Mouse (Mus musculus) bone marrow, adult 2 months (tissue): ENCODE data around the gene Klhl32. TPM values are rescaled to one million over a fixed set of nuclear protein-coding genes. Genes with fewer than 3 reads are reported as not detected.
"Not testable (repeated sequence)": the region's sequence is repeated elsewhere in the genome, so short reads cannot be mapped to it uniquely, and the experiment has no call there.

Experiments
- H3K27ac ChIP-seq: fragments of 200-500 bp; 2 replicates; pipeline ENCODE4 v1.5.1; 2012; ENCODE audit warnings: low read depth, mild to moderate bottlenecking, control low read depth, inconsistent platforms, low read length; ENCODE audit not compliant: control insufficient read depth, poor library complexity, insufficient read depth
- H3K4me1 ChIP-seq: fragments of 200-500 bp; 2 replicates; pipeline ENCODE4 v1.6.1; 2011; ENCODE audit warnings: low read length; ENCODE audit not compliant: control insufficient read depth, insufficient read depth
- H3K4me3 ChIP-seq: fragments of 200-500 bp; replicated peaks from 2 replicates; pipeline ENCODE3; 2011; ENCODE audit warnings: mild to moderate bottlenecking, low read depth, low read length, control low read depth; ENCODE audit not compliant: control insufficient read depth
- CTCF ChIP-seq: fragments of 200-500 bp; IDR thresholded peaks from 2 replicates; pipeline ENCODE4 v1.5.1; 2011; ENCODE audit warnings: low read length, control low read depth; ENCODE audit not compliant: control insufficient read depth, insufficient read depth
- POLR2A ChIP-seq: fragments of 200-500 bp; IDR thresholded peaks from 2 replicates; pipeline ENCODE4 v1.6.1; 2011; ENCODE audit warnings: low read depth, mild to moderate bottlenecking, control low read depth, low read length, borderline replicate concordance; ENCODE audit not compliant: control insufficient read depth
- WGBS: fragments of 180-500 bp; shearing (Covaris S2); methylation state at CpG from one replicate; pipeline ENCODE4 v1.1.7; 2018; 5-methylcytosine and 5-hydroxymethylcytosine counted together
- polyA plus RNA-seq: library from polyadenylated mRNA; stranded (reverse); fragments of >200 nt; gene quantifications from 2 replicates; pipeline ENCODE4 v1.2.4, GENCODE M21; 2011; ENCODE audit warnings: low replicate concordance; ENCODE audit not compliant: missing spikeins, insufficient read depth, insufficient read length

Gene Klhl32
- 0.42 TPM in 1 of 2 replicates, not detected in the other for polyA plus RNA-seq

DNA sequence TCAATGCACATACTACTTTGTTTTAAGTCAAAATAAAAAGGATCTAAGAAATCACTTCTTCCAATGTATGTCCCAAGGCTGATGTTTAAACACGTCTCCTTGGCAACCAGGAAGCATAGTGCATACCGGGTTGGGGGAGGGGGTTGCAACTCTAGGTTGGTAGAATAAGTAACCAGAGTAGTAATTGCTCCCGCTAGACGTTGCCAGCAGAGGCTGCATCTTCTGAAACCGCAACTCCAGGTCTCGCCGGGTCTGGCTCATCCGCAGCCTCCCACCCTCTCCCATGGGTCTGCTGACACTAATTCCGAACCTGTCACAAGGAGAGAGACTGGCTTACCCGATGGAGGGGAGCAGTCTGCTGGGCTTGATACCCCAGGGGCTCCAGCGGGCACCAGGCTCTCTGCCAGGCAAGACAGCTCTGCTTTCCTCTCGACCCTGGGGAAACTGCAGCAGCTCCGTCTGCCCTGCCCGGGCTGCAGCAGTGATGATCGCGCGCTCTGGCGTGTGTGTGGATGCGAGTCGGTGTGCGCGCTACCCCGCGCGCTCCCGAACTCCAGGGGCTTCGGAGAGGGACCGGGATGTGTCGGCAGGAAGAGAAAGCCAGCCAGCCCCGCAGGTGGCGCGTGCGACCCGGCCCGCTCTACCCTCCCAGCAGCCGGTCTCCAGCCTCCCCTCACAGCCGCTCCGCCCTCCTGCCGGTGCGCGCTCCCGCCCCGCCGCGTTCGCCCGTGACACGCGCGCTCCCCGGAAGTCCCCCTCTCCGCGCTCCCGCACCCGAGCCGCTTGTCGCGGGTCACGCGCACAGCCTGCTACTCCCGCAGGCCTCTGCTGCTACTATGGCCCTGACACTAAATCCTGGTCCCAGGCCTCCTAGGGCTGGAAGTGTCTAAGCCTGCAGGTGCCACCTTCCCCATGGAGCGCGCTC is at the start of gene Klhl32:
Klhl32 (minus strand) TSS at position 724 of the 925 bp plus-strand sequence.
- Histone ChIP-seq H3K4me3 (no peak within 1 kb of the TSS), H3K4me1 (no peaks in the 10 kb centered on the region; the same call in 1 of the 2 replicates), H3K27ac (no peak within 1 kb of the TSS; the same call in 1 of the 2 replicates)
- TF ChIP-seq CTCF, result no peak
- TF ChIP-seq POLR2A, result no peak
- 2% methylated on average over 63 of the region's 63 CpGs for WGBS

DNA sequence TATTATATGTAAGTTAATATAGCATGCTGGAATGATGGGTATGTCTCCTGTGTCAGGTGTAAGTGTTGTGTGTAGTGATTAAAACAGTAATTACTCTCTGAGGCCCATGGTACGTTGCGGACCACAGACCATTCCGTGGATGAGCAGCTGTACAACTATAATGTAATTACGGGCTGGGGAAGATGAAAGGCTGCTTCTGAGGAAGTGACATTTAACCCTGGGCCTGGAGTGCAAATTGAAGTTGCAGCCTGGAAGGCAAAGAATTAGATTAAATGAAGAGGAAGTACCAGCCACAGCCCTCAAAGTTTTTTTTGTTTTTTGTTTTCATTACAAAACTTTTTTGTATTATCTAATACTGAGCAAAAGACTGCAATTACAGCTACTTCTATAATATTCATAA is 48.2 kb upstream of the Klhl32 start:
- H3K4me3 ChIP-seq, result no peak overlapping the region
- no peak for TF ChIP-seq POLR2A
- TF ChIP-seq CTCF, result no peak
- H3K27ac ChIP-seq, result no peak overlapping the region
- 25% methylated on average over 4 of the region's 4 CpGs for WGBS
- no peaks in the 10 kb centered on the region; the same call in 1 of the 2 replicates for H3K4me1 ChIP-seq

DNA sequence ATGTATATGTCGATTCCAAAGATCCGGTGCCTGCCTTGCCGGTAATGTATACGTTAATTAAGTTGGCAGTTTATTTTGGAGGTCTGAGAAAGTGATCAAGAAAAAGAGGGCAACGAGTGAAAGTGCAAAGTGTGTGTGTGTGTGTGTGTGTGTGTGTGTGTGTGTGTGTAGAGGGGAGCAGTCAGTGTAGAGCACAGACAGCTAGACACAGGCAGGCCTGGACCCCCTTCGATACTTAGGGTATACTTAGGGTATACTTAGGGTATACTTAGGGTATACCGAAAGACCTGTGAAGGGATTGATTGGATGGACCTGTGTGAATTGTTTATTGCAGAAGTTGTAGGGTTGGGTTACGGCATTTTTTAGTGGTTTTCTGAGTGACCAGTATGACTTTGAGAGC is 47.7 kb upstream of the Klhl32 start:
- 20% methylated on average over 8 of the region's 8 CpGs for WGBS
- no peak for TF ChIP-seq POLR2A
- H3K4me3 ChIP-seq, result peak overlapping the region; percentile 67
- no peak overlapping the region for H3K27ac ChIP-seq
- no peaks in the 10 kb centered on the region; the same call in 1 of the 2 replicates for H3K4me1 ChIP-seq

DNA sequence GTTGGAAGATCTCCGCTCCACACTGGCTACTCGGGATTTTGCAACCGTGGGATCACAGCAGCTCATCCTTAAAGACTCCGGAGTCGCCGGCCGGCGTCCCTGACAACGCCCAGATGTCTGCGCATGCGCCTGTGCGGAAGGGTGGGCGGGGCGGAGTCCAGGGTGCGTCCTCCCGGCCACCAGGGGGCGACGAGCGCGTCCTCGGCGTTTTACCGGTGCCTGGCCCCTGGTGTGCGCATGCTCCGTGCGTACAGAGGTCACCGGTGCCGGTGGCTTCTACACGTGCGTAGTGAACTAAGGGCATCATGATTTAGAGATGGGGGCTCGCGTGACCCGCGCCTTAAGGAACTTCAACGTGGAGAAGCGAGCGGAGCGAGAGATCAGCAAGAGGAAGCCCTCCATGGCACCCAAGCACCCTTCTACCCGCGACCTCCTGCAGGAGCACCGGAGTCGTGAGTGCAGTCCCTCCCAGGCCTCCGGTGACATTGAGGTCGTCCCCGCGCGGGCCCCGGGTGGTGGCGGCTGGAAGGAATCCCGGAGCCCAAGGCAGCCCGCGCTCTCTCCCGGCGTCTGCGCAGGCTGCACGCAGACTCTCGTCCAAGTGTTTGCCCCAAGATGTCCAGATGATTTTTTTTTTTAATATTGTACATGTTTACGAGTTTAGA is 47.1 kb upstream of the Klhl32 start, which contains the start of gene Ndufaf4:
Ndufaf4 (plus strand) TSS at position 233 of the 665 bp plus-strand sequence.
- peak; percentile 52; the same call in 1 of the 2 replicates for TF ChIP-seq POLR2A
- peak; percentile 91 for TF ChIP-seq CTCF
- Histone ChIP-seq H3K27ac (no peak within 1 kb of the TSS; the same call in 1 of the 2 replicates), H3K4me1 (no peaks in the 10 kb centered on the region; the same call in 1 of the 2 replicates), H3K4me3 (peak within 1 kb of the TSS; percentile 79)
- under 1% methylated on average over 58 of the region's 58 CpGs for WGBS

DNA sequence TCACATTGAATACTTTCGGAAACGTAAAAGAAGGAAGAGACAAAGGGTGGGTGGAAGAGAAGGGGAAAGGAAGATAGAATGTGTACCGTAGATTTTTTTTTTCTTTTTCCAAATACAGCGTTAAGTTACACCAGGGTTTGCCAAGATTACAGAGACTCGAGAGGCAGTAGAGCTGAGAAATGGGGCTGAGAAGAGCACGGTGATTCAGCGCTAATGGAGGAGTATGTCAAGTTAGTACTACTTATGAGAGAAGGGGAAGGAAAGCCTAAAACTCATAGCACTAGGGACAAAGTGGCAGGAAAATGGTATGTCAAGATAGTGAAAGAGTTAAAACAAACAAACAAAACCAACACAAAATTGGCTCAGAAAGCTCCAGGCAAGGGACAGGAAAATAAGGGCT is 46.4 kb upstream of the Klhl32 start:
- no peak for TF ChIP-seq POLR2A
- TF ChIP-seq CTCF, result no peak
- WGBS, result 6% methylated on average over 7 of the region's 7 CpGs

DNA sequence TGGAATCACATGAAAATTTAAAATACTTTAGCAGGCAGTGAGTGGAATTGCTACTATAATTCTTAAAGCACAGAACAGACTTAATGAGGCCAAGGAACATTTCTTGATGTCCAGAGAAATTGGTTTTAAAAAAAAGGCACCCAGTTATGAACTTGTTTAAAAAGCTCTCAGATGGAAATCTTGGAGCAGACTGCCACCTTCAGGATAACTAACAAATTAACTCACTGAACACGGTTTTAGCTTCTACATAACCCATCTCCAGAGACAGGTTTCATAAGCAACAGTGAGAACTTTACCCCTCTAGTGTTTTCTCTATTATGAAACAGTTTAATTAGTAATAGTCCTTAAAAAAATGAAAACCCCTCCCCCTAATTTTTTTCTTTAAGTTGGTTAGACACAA is 45.9 kb upstream of the Klhl32 start:
- no peak for TF ChIP-seq POLR2A
- no peak for TF ChIP-seq CTCF
- no peaks in the 10 kb centered on the region; the same call in 1 of the 2 replicates for H3K4me1 ChIP-seq
- 0% methylated on average over 1 of the region's 1 CpGs for WGBS
- no peak overlapping the region for H3K27ac ChIP-seq
- no peak overlapping the region for H3K4me3 ChIP-seq

More for the DNA sequence above, 46.4 kb upstream of the Klhl32 start:
- Histone ChIP-seq H3K4me1 (no peaks in the 10 kb centered on the region; the same call in 1 of the 2 replicates), H3K4me3 (peak overlapping the region; percentile 79), H3K27ac (no peak overlapping the region)

DNA sequence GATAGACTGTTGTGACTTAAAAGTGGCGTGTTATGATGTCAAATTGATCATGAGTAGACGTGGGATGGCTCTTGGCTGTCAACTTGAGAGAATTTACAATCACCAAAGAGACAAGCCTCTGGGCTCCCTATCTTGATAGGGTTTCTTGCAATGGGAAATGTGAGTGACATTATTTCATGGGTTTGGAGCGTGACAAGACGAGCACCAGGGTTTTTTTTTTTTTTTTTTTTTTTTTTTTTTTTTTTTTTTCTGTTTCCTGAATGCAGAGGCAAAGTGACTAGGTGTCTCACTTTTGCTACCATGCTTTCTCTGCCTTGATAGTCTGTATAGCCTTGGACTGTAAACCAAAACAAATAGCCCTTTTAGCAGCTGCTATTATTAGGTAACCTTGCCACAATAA is 43.7 kb upstream of the Klhl32 start:
- WGBS, result 45% methylated on average over 4 of the region's 4 CpGs
- no peak for TF ChIP-seq CTCF
- TF ChIP-seq POLR2A, result no peak
- H3K27ac ChIP-seq, result no peak overlapping the region

DNA sequence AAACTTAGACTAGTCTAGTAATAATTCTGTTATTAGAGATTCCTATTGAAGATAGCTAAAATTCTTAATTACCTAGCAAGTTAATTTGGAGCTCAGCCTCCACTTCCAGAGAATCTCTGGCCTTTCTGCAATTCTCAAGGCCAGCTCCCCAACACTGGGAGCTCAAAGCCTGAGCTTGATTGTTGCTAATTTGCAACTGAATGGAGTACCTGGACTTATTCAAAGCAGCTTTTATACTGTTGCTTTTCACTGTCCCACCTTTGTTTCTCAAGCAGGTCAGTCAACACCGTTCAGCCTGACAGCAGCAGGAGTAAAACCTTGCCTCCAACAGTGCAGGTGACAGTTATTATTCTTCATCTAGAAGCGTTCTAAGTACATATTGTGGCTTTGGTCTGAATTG is 41.4 kb upstream of the Klhl32 start:
- not testable (repeated sequence) for H3K4me1 ChIP-seq, H3K4me3 ChIP-seq, H3K27ac ChIP-seq
- 66% methylated on average over 2 of the region's 2 CpGs for whole genome bisulfite sequencing

More for the DNA sequence above, 43.7 kb upstream of the Klhl32 start:
- Histone ChIP-seq H3K4me1 (no peaks in the 10 kb centered on the region; the same call in 1 of the 2 replicates), H3K4me3 (no peak overlapping the region)

DNA sequence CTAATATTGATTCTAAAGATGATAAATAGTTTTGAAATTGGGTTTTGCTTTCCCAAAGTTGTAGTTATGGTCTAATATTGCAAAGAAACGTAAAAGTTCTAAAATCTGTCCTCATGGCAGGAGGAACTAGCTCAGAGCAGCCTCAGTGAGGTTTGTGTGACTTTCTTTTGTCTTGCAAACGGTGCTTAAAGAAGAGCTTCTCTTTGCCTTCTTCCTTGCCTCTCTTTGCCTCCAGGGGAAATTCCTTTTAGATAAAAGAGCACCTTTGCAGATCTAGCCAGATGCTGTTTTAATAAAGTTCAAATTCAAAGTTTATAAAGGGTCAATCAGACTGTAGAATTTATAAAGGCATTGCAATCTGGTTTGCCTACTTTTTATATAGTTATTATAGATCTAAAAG is 38.5 kb upstream of the Klhl32 start:
- H3K4me3 ChIP-seq, H3K4me1 ChIP-seq, H3K27ac ChIP-seq: not testable (repeated sequence)
- 51% methylated on average over 2 of the region's 2 CpGs for WGBS
